Mouse (Mus musculus): ENCODE results near the gene Stip1.

GRCm38 (mm10) chr19:7044279-7044678, 4.5 kb upstream of the Stip1 start:
- TF ChIP-seq CTCF (IDR thresholded peaks at IDR 0.05; ENCODE audit: low read depth) (no peak), EP300 (IDR thresholded peaks at IDR 0.05; ENCODE audit: low read depth) (no peak)
